ENCODE assay signal across 10 mouse cellular contexts in the genomic region with DNA sequence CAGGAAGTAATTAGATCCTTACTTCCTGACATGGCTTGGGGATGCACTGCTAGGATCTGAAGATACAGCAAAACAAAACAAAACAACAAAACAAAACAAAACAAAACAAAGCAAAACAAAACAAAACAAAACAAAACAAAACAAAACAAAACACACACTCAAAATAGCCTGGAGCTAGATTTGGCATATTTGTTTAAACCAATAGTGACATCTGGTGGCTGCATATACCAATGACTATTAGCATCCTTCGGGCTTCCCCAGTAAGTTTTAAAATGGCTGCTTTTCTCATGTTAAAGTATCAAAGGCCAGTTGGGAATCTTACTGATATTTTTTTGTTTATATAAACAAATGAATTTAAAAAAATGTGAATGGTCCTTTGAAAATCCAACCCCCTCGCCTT. TPM values are rescaled to one million over a fixed set of nuclear protein-coding genes. Genes with fewer than 3 reads are reported as not detected.
DNase-seq lines count a peak whose midpoint lies in the region; ATAC-seq and TF ChIP-seq lines count a peak whose summit lies in the region.
"Had no signal": no experiment of that assay in that cellular context is flagged by ENCODE, and none has a peak within 500 bp of the region (broad histone marks: within the 10 kb centered on the region; RNA-seq: fewer than 3 reads in every experiment).

No protein-coding gene starts in this region.

- H3K9me3 ChIP-seq in hindbrain, embryonic 13.5 days: no peaks in the 10 kb centered on the region
- H3K9me3 ChIP-seq in hindbrain, embryonic 12.5 days (replicated peaks): no peaks in the 10 kb centered on the region; the same call in 1 of the 2 replicates
- H3K9me3 ChIP-seq in E14TG2a.4 (ENCODE audit: low read length): peaks cover 20% of the 10 kb centered on the region
- H3K9me3 ChIP-seq: embryonic facial prominence, embryonic 12.5 days had no signal

- no peaks in the 10 kb centered on the region for H3K4me1 ChIP-seq in hindbrain, embryonic 13.5 days (replicated peaks)
- H3K4me1 ChIP-seq in hindbrain, embryonic 12.5 days: no peaks in the 10 kb centered on the region
- no peaks in the 10 kb centered on the region for H3K4me1 ChIP-seq in E14TG2a.4 (replicated peaks; ENCODE audit: low read depth, low read length)
- H3K4me1 ChIP-seq: embryonic facial prominence, embryonic 12.5 days; limb, embryonic 13.5 days had no signal

- H3K4me3 ChIP-seq in hindbrain, embryonic 13.5 days: no peak overlapping the region
- H3K4me3 ChIP-seq in hindbrain, embryonic 12.5 days: no peak overlapping the region
- H3K4me3 ChIP-seq in E14TG2a.4 (replicated peaks; ENCODE audit: low read length): no peak overlapping the region
- H3K4me3 ChIP-seq: embryonic facial prominence, embryonic 12.5 days; limb, embryonic 13.5 days had no signal

- 49% methylated on average over 2 of the region's 2 CpGs for WGBS in hindbrain, embryonic 13.5 days
- 51% methylated on average over 2 of the region's 2 CpGs for WGBS in hindbrain, embryonic 12.5 days

- no peaks in the 10 kb centered on the region for H3K36me3 ChIP-seq in hindbrain, embryonic 13.5 days
- H3K36me3 ChIP-seq in hindbrain, embryonic 12.5 days: no peaks in the 10 kb centered on the region
- no peaks in the 10 kb centered on the region for H3K36me3 ChIP-seq in E14TG2a.4 (ENCODE audit: insufficient read depth, low read length)
- H3K36me3 ChIP-seq: embryonic facial prominence, embryonic 12.5 days; limb, embryonic 13.5 days had no signal

- H3K27me3 ChIP-seq in hindbrain, embryonic 13.5 days: no peaks in the 10 kb centered on the region
- H3K27me3 ChIP-seq in hindbrain, embryonic 12.5 days: no peaks in the 10 kb centered on the region
- H3K27me3 ChIP-seq in E14TG2a.4 (ENCODE audit: insufficient read depth, low read length): no peaks in the 10 kb centered on the region
- H3K27me3 ChIP-seq: embryonic facial prominence, embryonic 12.5 days; limb, embryonic 13.5 days had no signal

- ATAC-seq in hindbrain, embryonic 13.5 days (ENCODE audit: low FRiP score): 0 out of 2 replicates have a peak, but pooled peaks have one; percentile 46
- ATAC-seq in hindbrain, embryonic 12.5 days (ENCODE audit: low FRiP score): no peak
- ATAC-seq in megakaryocyte-erythroid progenitor cell, adult 5-6 weeks (replicated peaks; ENCODE audit: low FRiP score, low TSS enrichment, poor library complexity, severe bottlenecking): peak; percentile 97

- H3K4me2 ChIP-seq in hindbrain, embryonic 13.5 days: no peak overlapping the region
- H3K4me2 ChIP-seq in hindbrain, embryonic 12.5 days (replicated peaks): no peak overlapping the region
- H3K4me2 ChIP-seq: embryonic facial prominence, embryonic 12.5 days; limb, embryonic 13.5 days had no signal

- peak; percentile 33 for TF ChIP-seq CTCF in E14TG2a.4 (conservative IDR thresholded peaks at IDR 0.05; ENCODE audit: low read length)

- no peak overlapping the region for H3K27ac ChIP-seq in hindbrain, embryonic 13.5 days
- H3K27ac ChIP-seq in hindbrain, embryonic 12.5 days: no peak overlapping the region
- H3K27ac ChIP-seq: embryonic facial prominence, embryonic 12.5 days; limb, embryonic 13.5 days had no signal

- no peak overlapping the region for H3K9ac ChIP-seq in hindbrain, embryonic 13.5 days
- H3K9ac ChIP-seq in hindbrain, embryonic 12.5 days: no peak overlapping the region
- H3K9ac ChIP-seq: embryonic facial prominence, embryonic 12.5 days; limb, embryonic 13.5 days had no signal

- DNase-seq in 3T3-L1 (ENCODE audit: low read depth, low spot score): peak; percentile 84
- DNase-seq in embryo, embryonic 10.5 days (ENCODE audit: low spot score): peak; percentile 80
- no peak for DNase-seq in ovary, postnatal 36 days (ENCODE audit: low spot score)
- no peak for DNase-seq in right cerebral cortex, postnatal 25 days

RNA-seq across cellular contexts. Expression of gene Ica1, which starts 52.9 kb away (rescaled TPM):
- polyA plus RNA-seq in hindbrain, embryonic 13.5 days (2015; fragmentation: Nextera tagmentation; extraction: Ambion mirVana): 48.1 and 54.4 TPM in 2 replicates
- 27.0 and 32.8 TPM in 2 replicates for polyA plus RNA-seq in hindbrain, embryonic 12.5 days (2016; fragmentation: Nextera tagmentation; extraction: Ambion mirVana)
- total RNA-seq in megakaryocyte-erythroid progenitor cell, adult 5-6 weeks (2014; fragmentation: Nextera tagmentation): 1.0 and 4.6 TPM in 2 replicates
- 6.0 and 8.3 TPM in 2 replicates for total RNA-seq in megakaryocyte-erythroid progenitor cell, adult 5-6 weeks (2017)

Comparison
In these comparisons a context has a peak if more than half of its experiments do, and no peak if none do; other contexts are left out.
1. DNase-seq: peak in 3T3-L1 (single experiment) and embryo, embryonic 10.5 days (single experiment); none in ovary, postnatal 36 days (single experiment) and right cerebral cortex, postnatal 25 days (single experiment).